ENCODE assay signal across 11 mouse cellular contexts in the genomic region with DNA sequence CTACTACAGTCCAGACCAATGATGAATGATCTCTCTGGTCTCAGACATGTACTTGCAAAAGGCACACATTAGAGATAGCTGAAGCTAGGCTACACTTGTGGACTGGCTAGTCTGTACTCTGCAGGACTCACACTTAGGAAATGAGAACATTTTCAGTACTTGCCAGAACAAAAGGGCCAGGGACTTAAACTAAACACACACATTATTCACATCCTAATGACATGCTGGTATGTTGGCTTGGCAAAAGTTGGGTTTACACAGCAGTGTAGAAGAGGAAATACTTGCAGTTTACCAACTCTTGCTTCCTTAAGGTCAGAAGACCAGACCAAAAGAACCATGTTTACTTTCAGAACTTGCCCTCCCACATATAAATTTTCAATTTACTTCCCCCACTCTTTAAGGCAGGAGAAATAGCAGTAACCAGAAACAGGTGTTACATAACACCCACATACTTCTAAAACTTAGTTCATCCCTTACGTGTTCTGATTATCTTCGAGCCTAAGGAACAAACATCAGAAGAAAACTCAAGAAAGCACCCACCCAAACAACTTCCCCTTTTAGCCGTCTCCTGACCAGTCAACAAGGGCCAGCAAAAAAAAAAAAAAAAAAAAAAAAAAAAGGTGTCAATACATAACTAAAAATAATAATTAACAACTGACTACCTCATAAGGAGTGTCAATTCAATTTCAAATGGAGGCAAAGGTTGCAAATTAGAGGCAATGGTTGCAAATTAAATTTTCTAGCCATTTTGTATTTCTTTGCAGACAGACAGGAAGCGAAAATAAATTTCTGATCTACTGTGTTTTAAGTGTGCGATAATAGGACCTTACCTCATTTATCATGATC. TPM values are rescaled to one million over a fixed set of nuclear protein-coding genes. Genes with fewer than 3 reads are reported as not detected.
DNase-seq lines count a peak whose midpoint lies in the region; ATAC-seq lines count a peak whose summit lies in the region.
"Had no signal": no experiment of that assay in that cellular context is flagged by ENCODE, and none has a peak within 500 bp of the region (broad histone marks: within the 10 kb centered on the region; RNA-seq: fewer than 3 reads in every experiment).

No protein-coding gene starts in this region.

- H3K4me1 ChIP-seq in embryonic facial prominence, embryonic 13.5 days, result no peaks in the 10 kb centered on the region
- H3K4me1 ChIP-seq in embryonic facial prominence, embryonic 10.5 days, result no peaks in the 10 kb centered on the region
- no peaks in the 10 kb centered on the region for H3K4me1 ChIP-seq in limb, embryonic 12.5 days (replicated peaks)
- no peaks in the 10 kb centered on the region for H3K4me1 ChIP-seq in limb, embryonic 10.5 days
- no peaks in the 10 kb centered on the region for H3K4me1 ChIP-seq in liver, embryonic 11.5 days (replicated peaks; ENCODE audit: control insufficient read depth, insufficient read depth, low read length)
- no peaks in the 10 kb centered on the region for H3K4me1 ChIP-seq in hindbrain, embryonic 16.5 days (ENCODE audit: control insufficient read depth, insufficient read depth, low read depth, low read length)

- no peak for ATAC-seq in embryonic facial prominence, embryonic 13.5 days (ENCODE audit: insufficient number of reproducible peaks, insufficient read depth, low FRiP score, low TSS enrichment, low read depth)
- ATAC-seq in limb, embryonic 12.5 days (ENCODE audit: insufficient number of reproducible peaks, insufficient read depth, low FRiP score, low TSS enrichment, low read depth), result no peak
- ATAC-seq in liver, embryonic 11.5 days (replicated peaks; ENCODE audit: low FRiP score), result no peak
- ATAC-seq in hindbrain, embryonic 16.5 days, result no peak

- H3K9ac ChIP-seq in embryonic facial prominence, embryonic 13.5 days, result no peak overlapping the region
- no peak overlapping the region for H3K9ac ChIP-seq in limb, embryonic 12.5 days (replicated peaks)
- H3K9ac ChIP-seq in liver, embryonic 11.5 days (ENCODE audit: low read depth, low read length), result no peak overlapping the region
- no peak overlapping the region for H3K9ac ChIP-seq in hindbrain, embryonic 16.5 days (ENCODE audit: low read depth, low read length)

- no peak overlapping the region for H3K4me3 ChIP-seq in embryonic facial prominence, embryonic 13.5 days
- H3K4me3 ChIP-seq in embryonic facial prominence, embryonic 10.5 days, result no peak overlapping the region
- no peak overlapping the region for H3K4me3 ChIP-seq in limb, embryonic 12.5 days (replicated peaks)
- H3K4me3 ChIP-seq in limb, embryonic 10.5 days, result no peak overlapping the region
- H3K4me3 ChIP-seq in liver, embryonic 11.5 days (ENCODE audit: low read depth, low read length), result no peak overlapping the region
- H3K4me3 ChIP-seq in hindbrain, embryonic 16.5 days (ENCODE audit: low read length), result no peak overlapping the region

- DNase-seq in embryonic facial prominence, embryonic 10.5 days (ENCODE audit: low spot score), result no peak
- no peak for DNase-seq in limb, embryonic 10.5 days (ENCODE audit: low spot score)
- DNase-seq in liver, embryonic 11.5 days (ENCODE audit: low spot score), result no peak
- DNase-seq in splenic B cell, adult 2 months (ENCODE audit: low read depth, low spot score), result peak; percentile 51
- no peak for DNase-seq in urinary bladder, adult 18-20 months (ENCODE audit: low spot score in 2 of 2)
- DNase-seq: cerebellum, postnatal 14 days; right cerebral cortex, postnatal 14 days had no signal

- 92% methylated on average over 5 of the region's 5 CpGs for WGBS in embryonic facial prominence, embryonic 13.5 days
- 91% methylated on average over 5 of the region's 5 CpGs for WGBS in embryonic facial prominence, embryonic 10.5 days
- 90% methylated on average over 5 of the region's 5 CpGs for WGBS in limb, embryonic 12.5 days
- 91% methylated on average over 5 of the region's 5 CpGs for WGBS in limb, embryonic 10.5 days
- 65% methylated on average over 5 of the region's 5 CpGs for WGBS in liver, embryonic 11.5 days
- WGBS in hindbrain, embryonic 16.5 days, result 89% methylated on average over 5 of the region's 5 CpGs

- no peak overlapping the region for H3K27ac ChIP-seq in embryonic facial prominence, embryonic 13.5 days
- H3K27ac ChIP-seq in embryonic facial prominence, embryonic 10.5 days (replicated peaks), result no peak overlapping the region
- no peak overlapping the region for H3K27ac ChIP-seq in limb, embryonic 12.5 days
- H3K27ac ChIP-seq in limb, embryonic 10.5 days, result no peak overlapping the region
- no peak overlapping the region for H3K27ac ChIP-seq in liver, embryonic 11.5 days (ENCODE audit: low read depth, low read length)
- no peak overlapping the region for H3K27ac ChIP-seq in hindbrain, embryonic 16.5 days (ENCODE audit: low read depth, low read length)
- H3K27ac ChIP-seq: hindbrain, embryonic 13.5 days had no signal

- H3K9me3 ChIP-seq in embryonic facial prominence, embryonic 13.5 days, result no peaks in the 10 kb centered on the region
- H3K9me3 ChIP-seq in embryonic facial prominence, embryonic 10.5 days, result no peaks in the 10 kb centered on the region
- H3K9me3 ChIP-seq in limb, embryonic 12.5 days, result no peaks in the 10 kb centered on the region
- H3K9me3 ChIP-seq in limb, embryonic 10.5 days (replicated peaks), result no peaks in the 10 kb centered on the region
- no peaks in the 10 kb centered on the region for H3K9me3 ChIP-seq in liver, embryonic 11.5 days (ENCODE audit: control insufficient read depth, low read length)
- H3K9me3 ChIP-seq in hindbrain, embryonic 16.5 days (ENCODE audit: control insufficient read depth, low read length), result no peaks in the 10 kb centered on the region
- H3K9me3 ChIP-seq: hindbrain, embryonic 13.5 days had no signal

- H3K27me3 ChIP-seq in embryonic facial prominence, embryonic 13.5 days, result no peaks in the 10 kb centered on the region
- no peaks in the 10 kb centered on the region for H3K27me3 ChIP-seq in embryonic facial prominence, embryonic 10.5 days (replicated peaks; ENCODE audit: low read depth, poor library complexity, severe bottlenecking)
- no peaks in the 10 kb centered on the region for H3K27me3 ChIP-seq in limb, embryonic 12.5 days
- H3K27me3 ChIP-seq in limb, embryonic 10.5 days (ENCODE audit: low read depth, poor library complexity, severe bottlenecking), result no peaks in the 10 kb centered on the region
- no peaks in the 10 kb centered on the region for H3K27me3 ChIP-seq in liver, embryonic 11.5 days (replicated peaks; ENCODE audit: control insufficient read depth, insufficient read depth, low read length)
- H3K27me3 ChIP-seq in splenic B cell, adult 2 months (ENCODE audit: control insufficient read depth, insufficient read depth, low read length, poor library complexity, severe bottlenecking), result no peaks in the 10 kb centered on the region
- H3K27me3 ChIP-seq in hindbrain, embryonic 16.5 days (replicated peaks; ENCODE audit: control insufficient read depth, insufficient read depth, low read length), result no peaks in the 10 kb centered on the region
- H3K27me3 ChIP-seq: hindbrain, embryonic 13.5 days had no signal

- no peaks in the 10 kb centered on the region for H3K36me3 ChIP-seq in embryonic facial prominence, embryonic 13.5 days
- no peaks in the 10 kb centered on the region for H3K36me3 ChIP-seq in embryonic facial prominence, embryonic 10.5 days (replicated peaks)
- H3K36me3 ChIP-seq in limb, embryonic 12.5 days, result no peaks in the 10 kb centered on the region
- no peaks in the 10 kb centered on the region for H3K36me3 ChIP-seq in limb, embryonic 10.5 days
- H3K36me3 ChIP-seq in liver, embryonic 11.5 days (ENCODE audit: control insufficient read depth, insufficient read depth, low read length), result no peaks in the 10 kb centered on the region
- no peaks in the 10 kb centered on the region for H3K36me3 ChIP-seq in splenic B cell, adult 2 months (ENCODE audit: control insufficient read depth, insufficient read depth, low read length, poor library complexity, severe bottlenecking)
- H3K36me3 ChIP-seq in hindbrain, embryonic 16.5 days (ENCODE audit: control insufficient read depth, insufficient read depth, low read length), result no peaks in the 10 kb centered on the region
- H3K36me3 ChIP-seq: hindbrain, embryonic 13.5 days had no signal

- H3K4me2 ChIP-seq in embryonic facial prominence, embryonic 13.5 days, result peak overlapping the region; percentile 57
- 0 out of 2 replicates have a peak overlapping the region, but pooled peaks have one; percentile 55 for H3K4me2 ChIP-seq in limb, embryonic 12.5 days
- peak overlapping the region; percentile 64; the same call in 1 of the 2 replicates for H3K4me2 ChIP-seq in liver, embryonic 11.5 days
- H3K4me2 ChIP-seq in hindbrain, embryonic 16.5 days (ENCODE audit: low read length), result no peak overlapping the region

RNA-seq across cellular contexts. Expression of a gene that starts 1.7 kb away (rescaled TPM):
- 114 and 147 TPM in 2 replicates for polyA plus RNA-seq in embryonic facial prominence, embryonic 13.5 days (2015; fragmentation: Nextera tagmentation; extraction: Ambion mirVana)
- polyA plus RNA-seq in embryonic facial prominence, embryonic 10.5 days (2016; fragmentation: Nextera tagmentation; extraction: Ambion mirVana), result 75.6 and 82.2 TPM in 2 replicates
- 84.3 and 88.1 TPM in 2 replicates for polyA plus RNA-seq in limb, embryonic 12.5 days (2016; fragmentation: Nextera tagmentation; extraction: Ambion mirVana)
- 50.8 and 58.7 TPM in 2 replicates for polyA plus RNA-seq in limb, embryonic 10.5 days (2016; fragmentation: Nextera tagmentation; extraction: Ambion mirVana)
- polyA plus RNA-seq in liver, embryonic 11.5 days (2014; fragmentation: Nextera tagmentation; extraction: Ambion mirVana), result 94.7 and 102 TPM in 2 replicates
- 82.5 and 92.3 TPM in 2 replicates for polyA plus RNA-seq in hindbrain, embryonic 16.5 days (2015; fragmentation: Nextera tagmentation; extraction: Ambion mirVana)

RNA-seq across cellular contexts. Expression of a gene that starts 47.7 kb away (rescaled TPM):
- 35.4 and 38.3 TPM in 2 replicates for polyA plus RNA-seq in embryonic facial prominence, embryonic 13.5 days (2015; fragmentation: Nextera tagmentation; extraction: Ambion mirVana)
- polyA plus RNA-seq in embryonic facial prominence, embryonic 10.5 days (2016; fragmentation: Nextera tagmentation; extraction: Ambion mirVana), result 17.1 and 18.7 TPM in 2 replicates
- 25.2 and 25.9 TPM in 2 replicates for polyA plus RNA-seq in limb, embryonic 12.5 days (2016; fragmentation: Nextera tagmentation; extraction: Ambion mirVana)
- 14.8 and 16.9 TPM in 2 replicates for polyA plus RNA-seq in limb, embryonic 10.5 days (2016; fragmentation: Nextera tagmentation; extraction: Ambion mirVana)
- polyA plus RNA-seq in liver, embryonic 11.5 days (2014; fragmentation: Nextera tagmentation; extraction: Ambion mirVana), result 23.7 and 24.3 TPM in 2 replicates
- polyA plus RNA-seq in hindbrain, embryonic 16.5 days (2015; fragmentation: Nextera tagmentation; extraction: Ambion mirVana), result 44.3 and 50.9 TPM in 2 replicates
